Mouse (Mus musculus): ENCODE results near the gene Taf1a.

Gene Taf1a

GRCm38 (mm10) chr1:183417873-183418272, 29.1 kb downstream of the Taf1a start, which contains the start of gene Hhipl2:
TSS of gene Hhipl2 (plus strand) at chr1:183418215.
- DNase-seq: no peak

- DNase-seq: no peak
Measured at GRCm38 (mm10) chr1:183419741-183420140, 31.0 kb downstream of the Taf1a start.

- no peak for DNase-seq
Measured at GRCm38 (mm10) chr1:183420296-183420695, 31.5 kb downstream of the Taf1a start.

DNA sequence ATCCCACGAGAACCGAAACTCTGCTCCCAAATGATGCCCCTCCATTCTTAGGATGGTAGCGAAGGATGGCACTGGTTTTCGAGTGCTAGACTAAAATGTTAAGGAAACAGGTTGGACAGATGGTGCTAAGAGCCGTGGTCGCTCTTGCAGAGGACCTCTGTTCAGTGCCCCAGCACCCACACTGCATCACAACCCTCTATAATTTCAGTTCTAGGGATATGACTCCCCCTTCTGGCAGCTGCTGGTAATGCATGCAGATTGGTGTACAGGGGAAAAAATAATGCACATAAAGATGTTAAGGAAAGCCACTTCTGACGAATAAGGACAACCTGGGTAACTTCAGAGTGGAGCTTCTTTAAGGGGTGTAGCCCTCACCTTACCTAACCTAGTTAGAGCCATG, 35.3 kb downstream of the Taf1a start:
- DNase-seq: no peak

DNA sequence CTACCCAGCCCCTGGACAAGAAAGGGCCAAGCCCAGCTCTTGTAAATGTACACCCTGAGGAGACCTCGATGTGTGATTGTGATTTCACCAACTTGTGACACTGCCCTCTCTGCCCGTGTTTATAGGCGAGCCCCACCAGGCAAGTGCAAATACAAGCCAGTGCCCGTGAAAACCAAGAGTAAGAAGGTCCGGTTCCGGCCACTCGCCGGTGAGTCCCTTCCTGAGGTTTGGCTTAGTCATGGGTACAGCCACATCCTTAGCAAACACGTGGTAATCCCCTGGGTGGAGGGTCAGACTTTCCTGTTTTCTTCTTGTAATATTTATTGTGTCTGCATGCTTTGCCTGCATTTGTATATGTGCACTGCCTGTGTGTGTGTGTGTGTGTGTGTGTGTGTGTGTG, 46.1 kb downstream of the Taf1a start:
- no peak for DNase-seq

DNA sequence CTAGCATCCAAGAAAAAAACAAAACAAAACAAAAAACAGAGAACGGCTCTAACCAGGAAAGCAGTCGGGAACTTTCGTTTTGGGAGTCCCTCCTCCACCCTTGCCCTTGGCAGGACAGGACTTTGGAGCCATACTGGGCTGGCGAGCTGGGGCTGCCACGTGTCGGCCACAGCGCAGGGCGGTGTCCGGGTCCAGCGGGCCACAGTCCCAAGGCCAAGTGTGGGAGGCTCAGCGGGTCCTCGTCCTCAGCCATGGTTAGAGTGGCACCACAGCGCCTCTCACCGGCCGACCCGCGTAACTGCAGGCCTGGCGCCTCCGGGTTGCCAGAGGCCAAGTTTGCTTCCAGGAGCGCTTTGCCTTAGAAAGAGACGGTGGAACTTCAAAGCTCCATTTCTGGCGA, 50.3 kb downstream of the Taf1a start:
- peak; percentile 74 for DNase-seq

GRCm38 (mm10) chr1:183442015-183442774, 53.4 kb downstream of the Taf1a start:
- DNase-seq: peak; percentile 68

DNA sequence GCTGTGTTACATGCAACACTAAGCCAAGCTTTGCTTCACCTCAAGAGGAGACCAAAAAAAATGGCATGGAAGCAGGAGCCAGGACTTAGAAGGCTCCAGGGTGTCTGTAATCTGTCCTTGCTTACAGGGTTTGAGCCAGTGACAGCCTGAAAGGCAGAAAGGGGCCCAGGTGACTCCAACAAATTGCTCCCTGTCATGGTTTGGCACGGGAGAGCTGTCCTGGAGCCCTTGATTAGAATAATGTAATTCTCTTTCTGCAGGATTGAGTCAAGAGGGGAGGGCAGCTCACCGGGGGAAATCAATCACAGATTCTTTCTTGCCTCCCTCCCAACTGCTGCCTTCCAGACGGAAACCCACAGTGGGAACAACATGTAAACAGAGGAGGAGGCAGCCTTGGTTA, 64.3 kb downstream of the Taf1a start:
- DNase-seq: no peak

All from cerebellum, adult 11-12 months (tissue).